Mouse (Mus musculus) heart, adult 8-10 months (tissue): ENCODE data around the gene Mybl2. TPM values are rescaled to one million over a fixed set of nuclear protein-coding genes. Genes with fewer than 3 reads are reported as not detected.

Experiments
- DNase-seq: peaks from one replicate; pipeline ENCODE4 v3.0.0; 2022; ENCODE audit warnings: low spot score
- microRNA-seq: library from miRNA; unstranded; fragments of <30 nt; microRNA quantifications from one replicate; pipeline ENCODE4 v1.2.0, GENCODE M21; 2022
- total RNA-seq, 4 experiments: library from RNA; stranded (reverse); gene quantifications; 2 replicates each; pipeline ENCODE4 v1.2.4; 2022

The Mybl2 gene
- total RNA-seq, 4 experiments from 2014 or later: 0.08 to 0.41 (median 0.26) TPM; not detected in 1

- no peak for DNase-seq
Measured at GRCm38 (mm10) chr2:163111413-163112201, 57.1 kb downstream of the Mybl2 start.

GRCm38 (mm10) chr2:163120626-163121352, 66.3 kb downstream of the Mybl2 start:
- no peak for DNase-seq

GRCm38 (mm10) chr2:163121353-163121660, 66.8 kb downstream of the Mybl2 start:
- no peak for DNase-seq

GRCm38 (mm10) chr2:163122319-163122718, 67.8 kb downstream of the Mybl2 start:
- peak; percentile 8 for DNase-seq

- DNase-seq: no peak
Measured at GRCm38 (mm10) chr2:163123496-163123895, 69.0 kb downstream of the Mybl2 start.

GRCm38 (mm10) chr2:163130837-163131236, 76.3 kb downstream of the Mybl2 start:
- DNase-seq: no peak

GRCm38 (mm10) chr2:163132314-163132713, 77.8 kb downstream of the Mybl2 start:
- DNase-seq: no peak

Small RNA genes lying within 50 kb of the gene (microRNA-seq; reads per million reads assigned to microRNA genes)
- gene Gm22174 (not detected), gene Mir7003 (not detected)

Other genes starting within 250 kb of the Mybl2 start
- 10 to 100 TPM; 53.4 to 66.5 (median 60.8) TPM for gene Srsf6, start 123.2 kb upstream of the Mybl2 start, total RNA-seq
- not detected for gene L3mbtl1, start 111.2 kb upstream of the Mybl2 start, total RNA-seq
- not detected for gene Sgk2, start 67.4 kb upstream of the Mybl2 start, total RNA-seq
- gene Ift52, start 37.3 kb upstream of the Mybl2 start, total RNA-seq: 10 to 100 TPM; 19.3 to 25.0 (median 22.8) TPM
- not detected for gene Gtsf1l, start 33.2 kb downstream of the Mybl2 start, total RNA-seq
- 1 to 10 TPM in 2 of 4 experiments, under 1 TPM in 2; 0.66 to 2.7 (median 1.0) TPM for gene Tox2, start 148.4 kb downstream of the Mybl2 start, total RNA-seq